Comparison of ENCODE assay signal across 8 mouse cellular contexts in genomic region chr9:123528926-123529295, GRCm38 (mm10). TPM values are rescaled to one million over a fixed set of nuclear protein-coding genes. Genes with fewer than 3 reads are reported as not detected.
DNase-seq lines count a peak whose midpoint lies in the region; ATAC-seq and TF ChIP-seq lines count a peak whose summit lies in the region.

No protein-coding gene starts in this region.

- H3K4me2 ChIP-seq in midbrain, embryonic 15.5 days: peak overlapping the region; percentile 55
- peak overlapping the region; percentile 48 for H3K4me2 ChIP-seq in stomach, embryonic 16.5 days (ENCODE audit: low read depth, low read length)

- H3K27ac ChIP-seq in kidney, adult 2 months (ENCODE audit: insufficient read depth, low read depth, low read length): peak overlapping the region; percentile 99
- peak overlapping the region; percentile 73 for H3K27ac ChIP-seq in liver, adult 2 months (replicated peaks; ENCODE audit: insufficient read depth, low read depth, low read length)
- peak overlapping the region; percentile 91 for H3K27ac ChIP-seq in midbrain, embryonic 15.5 days
- peak overlapping the region; percentile 76 for H3K27ac ChIP-seq in stomach, embryonic 16.5 days (ENCODE audit: low read length)

- TF ChIP-seq POLR2A in kidney, adult 2 months (IDR thresholded peaks at IDR 0.05; ENCODE audit: low read depth, low read length): no peak
- no peak for TF ChIP-seq POLR2A in liver, adult 2 months (IDR thresholded peaks at IDR 0.05; ENCODE audit: extremely low read depth, insufficient read depth, low read length)

- H3K36me3 ChIP-seq in kidney, adult 2 months (ENCODE audit: control insufficient read depth, insufficient read depth, low read length): no peaks in the 10 kb centered on the region
- no peaks in the 10 kb centered on the region for H3K36me3 ChIP-seq in liver, adult 2 months (ENCODE audit: control insufficient read depth, insufficient read depth, low read length)
- H3K36me3 ChIP-seq in midbrain, embryonic 15.5 days (replicated peaks): no peaks in the 10 kb centered on the region
- no peaks in the 10 kb centered on the region for H3K36me3 ChIP-seq in stomach, embryonic 16.5 days (ENCODE audit: control insufficient read depth, insufficient read depth, low read length)

- H3K9ac ChIP-seq in liver, adult 2 months (ENCODE audit: low read depth, low read length): peak overlapping the region; percentile 49
- H3K9ac ChIP-seq in midbrain, embryonic 15.5 days: peak overlapping the region; percentile 41
- peak overlapping the region; percentile 58 for H3K9ac ChIP-seq in stomach, embryonic 16.5 days (ENCODE audit: low read length)

- H3K27me3 ChIP-seq in kidney, adult 2 months (replicated peaks; ENCODE audit: control insufficient read depth, insufficient read depth, low read length): no peaks in the 10 kb centered on the region
- no peaks in the 10 kb centered on the region for H3K27me3 ChIP-seq in liver, adult 2 months (ENCODE audit: control insufficient read depth, insufficient read depth, low read length)
- no peaks in the 10 kb centered on the region for H3K27me3 ChIP-seq in midbrain, embryonic 15.5 days (replicated peaks)
- no peaks in the 10 kb centered on the region for H3K27me3 ChIP-seq in stomach, embryonic 16.5 days (ENCODE audit: control insufficient read depth, insufficient read depth, low read length)

- DNase-seq in layer of hippocampus, adult 18-20 months (ENCODE audit: low spot score in 2 of 2): peak; percentile 52 to 77
- no peak for DNase-seq in layer of hippocampus, postnatal 14 days (ENCODE audit: low spot score in 2 of 2)
- peak; percentile 59 to 68 for DNase-seq in cerebellum, postnatal 14 days
- peak; percentile 24 for DNase-seq in gastrocnemius, postnatal 14 days
- peak; percentile 68 for DNase-seq in kidney, adult 2 months
- DNase-seq in liver, adult 2 months (ENCODE audit: extremely low read depth, low read depth, low spot score): no peak

- peaks cover under 1% of the 10 kb centered on the region; the same call in 1 of the 2 replicates for H3K79me2 ChIP-seq in liver, adult 2 months (ENCODE audit: control insufficient read depth, insufficient read depth, low read length)

- ATAC-seq in midbrain, embryonic 15.5 days (replicated peaks): peak; percentile 44
- ATAC-seq in stomach, embryonic 16.5 days (ENCODE audit: insufficient read depth, low FRiP score): peak; percentile 12; the same call in 1 of the 2 replicates

- H3K4me1 ChIP-seq in kidney, adult 2 months (ENCODE audit: control insufficient read depth, insufficient read depth, low read length): peaks cover 12% of the 10 kb centered on the region
- H3K4me1 ChIP-seq in liver, adult 2 months (ENCODE audit: control insufficient read depth, insufficient read depth, low read length): peaks cover 8% of the 10 kb centered on the region
- H3K4me1 ChIP-seq in midbrain, embryonic 15.5 days: peaks cover 29% of the 10 kb centered on the region
- peaks cover 17% of the 10 kb centered on the region for H3K4me1 ChIP-seq in stomach, embryonic 16.5 days (ENCODE audit: control insufficient read depth, insufficient read depth, low read length)

- H3K4me3 ChIP-seq in kidney, adult 2 months (ENCODE audit: insufficient read depth, low read depth, low read length): peak overlapping the region; percentile 78
- H3K4me3 ChIP-seq in liver, adult 2 months (ENCODE audit: insufficient read depth, low read depth, low read length): peak overlapping the region; percentile 35
- H3K4me3 ChIP-seq in midbrain, embryonic 15.5 days: peak overlapping the region; percentile 71
- H3K4me3 ChIP-seq in stomach, embryonic 16.5 days (replicated peaks; ENCODE audit: low read length): peak overlapping the region; percentile 53

- TF ChIP-seq CTCF in kidney, adult 2 months (conservative IDR thresholded peaks at IDR 0.05; ENCODE audit: insufficient read depth, insufficient read length, low read depth, low read length): no peak
- TF ChIP-seq CTCF in liver, adult 2 months (IDR thresholded peaks at IDR 0.05; ENCODE audit: low read depth, low read length): no peak

- no peaks in the 10 kb centered on the region for H3K9me3 ChIP-seq in midbrain, embryonic 15.5 days
- no peaks in the 10 kb centered on the region for H3K9me3 ChIP-seq in stomach, embryonic 16.5 days (replicated peaks; ENCODE audit: control insufficient read depth, low read length)

- intact Hi-C loops in gastrocnemius, postnatal 14 days (cut with DNase I; ENCODE audit: low total_unique reads): no loop called here

- under 1% methylated on average over 17 of the region's 17 CpGs for WGBS in kidney, adult 2 months
- WGBS in liver, adult 2 months: under 1% methylated on average over 17 of the region's 17 CpGs
- WGBS in midbrain, embryonic 15.5 days: under 1% methylated on average over 17 of the region's 17 CpGs
- WGBS in stomach, embryonic 16.5 days: under 1% methylated on average over 17 of the region's 17 CpGs

RNA-seq across cellular contexts. Expression of gene Sacm1l, which starts 0.6 kb away (rescaled TPM):
- 10 to 100 TPM; 61.8 to 62.3 TPM for total RNA-seq in layer of hippocampus, adult 18-20 months (2021)
- 10 to 100 TPM; 47.5 to 52.2 TPM for total RNA-seq in layer of hippocampus, postnatal 14 days (2021)
- 10 to 100 TPM; 19.2 to 23.7 TPM for total RNA-seq in gastrocnemius, postnatal 14 days (2021)
- polyA plus RNA-seq in kidney, adult 2 months (2012; rRNA removed): 13.8 and 20.0 TPM in 2 replicates
- 62.3 and 74.3 TPM in 2 replicates for total RNA-seq in liver, adult 2 months (2014; rRNA removed)
- polyA plus RNA-seq in liver, adult 2 months (2012; rRNA removed): 7.7 and 9.4 TPM in 2 replicates
- polyA plus RNA-seq in midbrain, embryonic 15.5 days (2015; fragmentation: Nextera tagmentation; extraction: Ambion mirVana): 49.0 and 50.9 TPM in 2 replicates
- 63.6 and 65.4 TPM in 2 replicates for polyA plus RNA-seq in stomach, embryonic 16.5 days (2015; fragmentation: Nextera tagmentation; extraction: Ambion mirVana)

RNA-seq across cellular contexts. Expression of gene Limd1, which starts 50.4 kb away (rescaled TPM):
- total RNA-seq in layer of hippocampus, adult 18-20 months (2021): 1 to 10 TPM; 6.9 to 7.8 TPM
- total RNA-seq in layer of hippocampus, postnatal 14 days (2021): 10 to 100 TPM in 1 of 2 experiments, 1 to 10 TPM in 1; 8.2 to 11.3 TPM
- total RNA-seq in gastrocnemius, postnatal 14 days (2021): 10 to 100 TPM; 29.4 to 31.2 TPM
- polyA plus RNA-seq in kidney, adult 2 months (2012; rRNA removed): 56.9 and 58.7 TPM in 2 replicates
- total RNA-seq in liver, adult 2 months (2014; rRNA removed): 19.7 and 22.2 TPM in 2 replicates
- polyA plus RNA-seq in liver, adult 2 months (2012; rRNA removed): 15.9 and 24.6 TPM in 2 replicates
- polyA plus RNA-seq in midbrain, embryonic 15.5 days (2015; fragmentation: Nextera tagmentation; extraction: Ambion mirVana): 11.4 and 13.9 TPM in 2 replicates
- polyA plus RNA-seq in stomach, embryonic 16.5 days (2015; fragmentation: Nextera tagmentation; extraction: Ambion mirVana): 48.8 and 49.6 TPM in 2 replicates

Comparison
In these comparisons a context has a peak if more than half of its experiments do, and no peak if none do; other contexts are left out.
1. DNase-seq: peak in layer of hippocampus, adult 18-20 months (2 of 2), cerebellum, postnatal 14 days (2 of 2), gastrocnemius, postnatal 14 days (single experiment) and kidney, adult 2 months (single experiment); none in layer of hippocampus, postnatal 14 days (0 of 2) and liver, adult 2 months (single experiment).
2. Peak in every context shown above with its lines, with median percentiles within 50 percentile points of each other: H3K27ac ChIP-seq, H3K4me3 ChIP-seq and H3K9ac ChIP-seq.